Mouse (Mus musculus) embryonic stem cell, embryonic (primary cell): ENCODE results near the gene Gm20388.

Experiments
- CTCF ChIA-PET, 4 experiments: fragments of 300-600 bp in 2 of 4; fragments of 350-600 bp in 2 of 4; sonication (Branson Sonifier 250); formaldehyde crosslinking; loops; one replicate each; lab custom pipeline; 2022; ENCODE audit warnings: inconsistent platforms in 2 of 4; lab: Charles Lee
- POLR2A ChIA-PET, 4 experiments: fragments of 300-600 bp in 2 of 4; fragments of 350-600 bp in 2 of 4; sonication (Branson Sonifier 250); formaldehyde crosslinking; loops; one replicate each; lab custom pipeline; 2022; ENCODE audit warnings: antibody characterized with exemption in 4 of 4, inconsistent platforms in 1 of 4; lab: Charles Lee

Gm20388 gene

DNA sequence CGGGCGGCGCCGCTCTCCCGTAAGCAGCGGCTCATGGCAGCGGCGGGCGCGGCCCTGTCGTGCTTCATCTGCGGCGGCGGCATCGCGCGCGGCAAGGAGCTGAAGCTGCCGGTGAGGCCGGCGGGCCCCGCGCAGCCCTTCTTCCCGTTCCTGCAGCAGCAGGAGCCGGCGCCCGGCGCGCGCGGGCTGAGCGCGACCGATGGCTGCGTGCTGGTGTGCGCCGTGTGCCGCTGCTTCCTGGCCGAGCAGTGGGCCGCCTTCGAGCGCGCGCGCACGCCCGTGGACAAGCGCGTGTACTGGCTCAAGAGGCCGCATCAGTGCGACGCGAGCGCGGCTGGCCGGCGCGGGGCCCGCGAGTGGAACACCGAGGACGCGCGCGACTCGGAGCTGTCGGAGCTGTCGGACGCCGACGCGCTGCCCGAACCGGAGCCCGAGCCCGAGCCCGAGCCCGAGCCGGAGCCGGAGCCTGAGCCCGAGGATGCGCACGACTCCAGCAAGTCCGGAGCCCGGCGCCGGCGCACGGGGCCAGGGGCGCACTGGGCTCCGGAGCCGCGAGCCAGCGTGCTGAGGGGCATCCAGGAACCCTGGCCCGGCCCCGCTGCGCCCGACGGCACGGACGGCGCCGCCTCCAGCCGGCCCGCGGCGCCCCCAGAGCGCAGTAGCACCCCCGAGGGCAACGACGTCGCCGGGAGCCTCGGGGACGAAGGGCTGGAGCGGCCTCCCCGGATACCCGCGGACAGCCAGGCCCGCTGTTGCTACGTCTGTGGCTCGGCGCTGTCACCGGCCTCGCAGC lies 318.3 kb downstream of the Gm20388 start:
- ChIA-PET CTCF (interaction anchor here in 3 of 4 experiments (0.6 to 1.8 kb wide), 5 partner anchors 17 to 437 kb away, joined by 3 to 5 read pairs (median 5); no protein-coding TSS in a partner anchor), POLR2A (interaction anchor here in 3 of 4 experiments (0.7 to 3.9 kb wide), 9 partner anchors 11 to 360 kb away, joined by 3 to 23 read pairs (median 3); partner anchors contain the start of gene Gins2 (in 1 of the 3))

DNA sequence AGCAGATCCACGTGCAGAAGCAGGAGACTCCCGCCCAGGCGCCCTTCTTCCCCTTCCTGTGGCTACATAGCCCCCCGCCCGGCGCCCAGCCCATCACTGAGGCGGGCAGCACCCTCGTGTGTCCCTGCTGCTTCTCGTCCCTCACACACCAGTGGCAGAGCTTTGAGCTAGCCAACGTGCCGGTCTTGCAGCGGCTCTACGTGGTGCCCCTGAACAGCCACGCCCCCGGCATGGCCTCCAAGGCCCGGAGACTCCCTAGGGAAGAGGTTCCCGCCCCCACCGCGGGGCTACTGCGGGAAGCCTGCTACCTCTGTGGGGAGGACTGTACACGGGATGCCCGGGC lies 318.9 kb downstream of the Gm20388 start:
- ChIA-PET POLR2A (interaction anchor here in 2 of 4 experiments (1.0 to 3.9 kb wide), 6 partner anchors 10 to 105 kb away, joined by 3 to 23 read pairs (median 3); no protein-coding TSS in a partner anchor), CTCF (interaction anchor here in 2 of 4 experiments (1.3 to 1.8 kb wide), 2 partner anchors 16 to 52 kb away, joined by 3 to 5 read pairs (median 5); no protein-coding TSS in a partner anchor)

GRCm38 (mm10) chr8:120230081-120230480 lies 319.4 kb downstream of the Gm20388 start:
- POLR2A ChIA-PET: interaction anchor here in 3 of 4 experiments (0.5 to 3.9 kb wide), 6 partner anchors 8 to 325 kb away, joined by 3 to 23 read pairs (median 3); no protein-coding TSS in a partner anchor
- CTCF ChIA-PET: interaction anchor here in 3 of 4 experiments (0.5 to 1.8 kb wide), 5 partner anchors 16 to 174 kb away, joined by 3 to 6 read pairs (median 4); no protein-coding TSS in a partner anchor

GRCm38 (mm10) chr8:120230715-120231614 lies 320.3 kb downstream of the Gm20388 start:
- POLR2A ChIA-PET: interaction anchor here in 3 of 4 experiments (0.5 to 1.4 kb wide), 5 partner anchors 9 to 325 kb away, joined by 3 to 4 read pairs (median 3); no protein-coding TSS in a partner anchor
- CTCF ChIA-PET: interaction anchor here (0.5 to 1.8 kb wide), 8 partner anchors 19 to 329 kb away, joined by 3 to 6 read pairs (median 4); no protein-coding TSS in a partner anchor

GRCm38 (mm10) chr8:120231870-120232269 lies 321.2 kb downstream of the Gm20388 start:
- ChIA-PET POLR2A (interaction anchor here in 1 of 4 experiments (0.9 to 1.7 kb wide), 2 partner anchors 14 to 15 kb away, joined by 4 to 5 read pairs; no protein-coding TSS in a partner anchor), CTCF (interaction anchor here in 1 of 4 experiments (1.2 kb wide), 1 partner anchor 57 kb away, joined by 3 read pairs; no protein-coding TSS in a partner anchor)

GRCm38 (mm10) chr8:120232398-120232797 lies 321.8 kb downstream of the Gm20388 start:
- ChIA-PET CTCF (interaction anchor here in 1 of 4 experiments (1.2 kb wide), 1 partner anchor 56 kb away, joined by 3 read pairs; no protein-coding TSS in a partner anchor), POLR2A (interaction anchor here in 1 of 4 experiments (0.9 to 1.7 kb wide), 2 partner anchors 14 to 16 kb away, joined by 4 to 5 read pairs; no protein-coding TSS in a partner anchor)

- ChIA-PET CTCF (interaction anchor here (0.6 to 2.4 kb wide), 4 partner anchors 54 to 655 kb away, joined by 3 to 7 read pairs (median 3); no protein-coding TSS in a partner anchor), POLR2A (interaction anchor here in 1 of 4 experiments (1.7 kb wide), 1 partner anchor 15 kb away, joined by 5 read pairs; no protein-coding TSS in a partner anchor)
Measured at GRCm38 (mm10) chr8:120232913-120233312, 322.3 kb downstream of the Gm20388 start.

- ChIA-PET CTCF (interaction anchor here in 3 of 4 experiments (0.8 to 2.4 kb wide), 5 partner anchors 18 to 85 kb away, joined by 3 to 7 read pairs (median 4); partner anchors contain the start of gene Fam92b (in 1 of the 3)), POLR2A (interaction anchor here in 2 of 4 experiments (0.6 to 1.5 kb wide), 3 partner anchors 16 to 33 kb away, joined by 3 to 4 read pairs (median 3); no protein-coding TSS in a partner anchor)
Measured at GRCm38 (mm10) chr8:120234457-120234856, 323.8 kb downstream of the Gm20388 start.

DNA sequence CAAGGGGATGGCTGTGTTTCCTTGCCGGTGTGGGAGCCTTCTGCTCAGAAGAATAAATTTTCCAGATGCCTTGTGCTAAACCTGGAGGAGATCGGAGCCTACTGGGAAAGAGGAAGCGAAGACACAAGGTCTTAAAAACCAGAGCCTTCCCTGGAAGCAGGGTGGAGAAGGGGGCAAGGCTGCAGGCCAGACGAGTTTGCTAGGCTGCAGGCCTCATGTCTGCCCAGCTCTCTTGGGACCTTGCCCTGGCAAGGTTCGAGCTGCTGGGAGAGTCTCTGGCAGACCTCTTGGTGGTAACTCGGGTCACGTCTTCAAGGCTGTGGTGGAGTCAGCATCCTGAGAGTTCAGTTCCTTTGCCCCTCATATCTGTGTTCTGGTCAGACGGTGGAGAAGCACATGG lies 324.2 kb downstream of the Gm20388 start:
- ChIA-PET POLR2A (interaction anchor here in 1 of 4 experiments (0.5 to 1.5 kb wide), 3 partner anchors 10 to 34 kb away, joined by 3 to 4 read pairs (median 4); no protein-coding TSS in a partner anchor), CTCF (interaction anchor here (0.6 to 2.4 kb wide), 7 partner anchors 18 to 85 kb away, joined by 3 to 7 read pairs (median 4); partner anchors contain the start of gene Fam92b (in 1 of the 4))

DNA sequence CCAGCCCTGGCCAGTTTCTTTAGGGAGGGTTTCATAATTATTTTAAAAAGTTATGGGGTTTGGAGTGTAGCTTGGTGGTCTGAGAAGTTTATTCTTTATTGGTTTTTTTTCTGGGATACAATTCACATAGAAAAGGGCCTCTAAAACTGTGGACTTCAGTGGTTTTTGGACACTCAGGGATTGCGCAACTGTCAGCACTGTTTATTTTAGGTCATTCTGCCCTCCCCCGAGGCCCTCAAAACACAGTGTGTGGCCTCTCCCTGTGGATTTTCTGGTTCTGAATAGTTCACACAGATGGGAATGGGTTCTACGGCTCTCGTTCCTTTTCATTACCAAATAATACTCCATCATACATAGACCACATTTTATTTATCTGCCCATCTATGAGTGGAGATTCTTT lies 332.6 kb downstream of the Gm20388 start:
- POLR2A ChIA-PET: no interaction called here
- CTCF ChIA-PET: interaction anchor here in 2 of 4 experiments (1.1 to 2.0 kb wide), 3 partner anchors 45 to 65 kb away, joined by 3 to 4 read pairs (median 4); no protein-coding TSS in a partner anchor

- ChIA-PET CTCF (interaction anchor here in 3 of 4 experiments (0.5 to 1.1 kb wide), 5 partner anchors 65 to 373 kb away, joined by 3 to 4 read pairs (median 3); no protein-coding TSS in a partner anchor), POLR2A (interaction anchor here in 1 of 4 experiments (1.6 kb wide), 1 partner anchor 20 kb away, joined by 3 read pairs; no protein-coding TSS in a partner anchor)
Measured at GRCm38 (mm10) chr8:120243916-120244451, 333.3 kb downstream of the Gm20388 start.

- ChIA-PET POLR2A (interaction anchor here in 1 of 4 experiments (1.6 kb wide), 1 partner anchor 19 kb away, joined by 3 read pairs; no protein-coding TSS in a partner anchor), CTCF (interaction anchor here in 2 of 4 experiments (1.0 to 1.1 kb wide), 3 partner anchors 66 to 373 kb away, joined by 3 to 4 read pairs (median 3); no protein-coding TSS in a partner anchor)
Measured at GRCm38 (mm10) chr8:120244553-120244952, 333.9 kb downstream of the Gm20388 start.

DNA sequence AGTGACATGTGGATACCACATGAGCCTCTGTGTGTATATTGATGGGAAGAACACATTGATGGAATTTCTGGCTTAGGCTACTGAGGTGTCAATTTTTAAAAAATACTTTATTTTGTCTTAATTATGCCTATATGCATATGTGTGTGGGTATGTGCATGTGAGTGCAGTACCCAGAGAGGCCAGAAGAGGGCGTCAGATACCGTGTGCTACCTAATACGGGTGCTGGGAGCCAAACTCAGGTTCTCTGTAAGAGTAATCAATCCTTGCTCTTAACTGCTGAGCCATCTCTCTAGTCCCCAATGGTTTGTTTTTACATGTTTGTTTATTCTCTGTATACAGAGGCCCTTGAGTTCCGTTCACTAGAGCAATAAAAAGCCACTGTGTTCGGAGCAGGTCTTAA lies 337.0 kb downstream of the Gm20388 start:
- POLR2A ChIA-PET: interaction anchor here in 1 of 4 experiments (1.8 kb wide), 1 partner anchor 19 kb away, joined by 3 read pairs; no protein-coding TSS in a partner anchor
- CTCF ChIA-PET: interaction anchor here in 2 of 4 experiments (1.0 to 1.1 kb wide), 2 partner anchors 12 to 69 kb away, joined by 3 read pairs; no protein-coding TSS in a partner anchor

GRCm38 (mm10) chr8:120248031-120248430 lies 337.4 kb downstream of the Gm20388 start:
- CTCF ChIA-PET: interaction anchor here (0.6 to 1.1 kb wide), 5 partner anchors 11 to 1165 kb away, joined by 3 to 7 read pairs (median 5); no protein-coding TSS in a partner anchor
- POLR2A ChIA-PET: interaction anchor here in 2 of 4 experiments (0.7 to 1.8 kb wide), 5 partner anchors 8 to 376 kb away, joined by 3 to 9 read pairs (median 3); no protein-coding TSS in a partner anchor

- CTCF ChIA-PET: interaction anchor here (0.5 to 1.1 kb wide), 6 partner anchors 11 to 1165 kb away, joined by 3 to 7 read pairs (median 5); no protein-coding TSS in a partner anchor
Measured at GRCm38 (mm10) chr8:120248451-120248850, 337.8 kb downstream of the Gm20388 start.

More at GRCm38 (mm10) chr8:120248451-120248850, 337.8 kb downstream of the Gm20388 start:
- POLR2A ChIA-PET: interaction anchor here in 2 of 4 experiments (0.7 to 1.8 kb wide), 5 partner anchors 9 to 375 kb away, joined by 3 to 9 read pairs (median 3); no protein-coding TSS in a partner anchor
